In genomic region chr16:85801971-85802811, GRCm38 (mm10) we compare ENCODE assay signal across 8 mouse cellular contexts. TPM values are rescaled to one million over a fixed set of nuclear protein-coding genes. Genes with fewer than 3 reads are reported as not detected.
DNase-seq lines count a peak whose midpoint lies in the region; ATAC-seq and TF ChIP-seq lines count a peak whose summit lies in the region.

No protein-coding gene starts in this region.

- no peaks in the 10 kb centered on the region for H3K27me3 ChIP-seq in embryonic facial prominence, embryonic 13.5 days
- no peaks in the 10 kb centered on the region for H3K27me3 ChIP-seq in heart, embryonic 15.5 days
- no peaks in the 10 kb centered on the region for H3K27me3 ChIP-seq in lung, postnatal 0 days (replicated peaks; ENCODE audit: insufficient read depth, low read length)

- peaks cover 21% of the 10 kb centered on the region for H3K4me1 ChIP-seq in embryonic facial prominence, embryonic 13.5 days
- peaks cover 33% of the 10 kb centered on the region for H3K4me1 ChIP-seq in heart, embryonic 15.5 days (replicated peaks)
- peaks cover 3% of the 10 kb centered on the region; the same call in 1 of the 2 replicates for H3K4me1 ChIP-seq in lung, postnatal 0 days (ENCODE audit: insufficient read depth, low read depth, low read length)

- peak overlapping the region; percentile 92 for H3K9ac ChIP-seq in embryonic facial prominence, embryonic 13.5 days
- peak overlapping the region; percentile 90 for H3K9ac ChIP-seq in heart, embryonic 15.5 days
- H3K9ac ChIP-seq in lung, postnatal 0 days (replicated peaks; ENCODE audit: low read depth), result peak overlapping the region; percentile 89

- peak; percentile 31 for TF ChIP-seq CTCF in lung, postnatal 0 days (IDR thresholded peaks at IDR 0.05)

- peak overlapping the region; percentile 94 for H3K27ac ChIP-seq in embryonic facial prominence, embryonic 13.5 days
- H3K27ac ChIP-seq in heart, embryonic 15.5 days, result peak overlapping the region; percentile 98
- peak overlapping the region; percentile 90 for H3K27ac ChIP-seq in lung, postnatal 0 days (ENCODE audit: low read length)

- TF ChIP-seq EP300 in lung, postnatal 0 days (IDR thresholded peaks at IDR 0.05), result no peak

- no peak for ATAC-seq in embryonic facial prominence, embryonic 13.5 days (ENCODE audit: insufficient number of reproducible peaks, insufficient read depth, low FRiP score, low TSS enrichment, low read depth)
- no peak for ATAC-seq in heart, embryonic 15.5 days (replicated peaks; ENCODE audit: insufficient number of reproducible peaks, insufficient read depth, low FRiP score, low read depth)
- no peak for ATAC-seq in lung, postnatal 0 days
- no peak for ATAC-seq in monocyte, adult 5-6 weeks (replicated peaks; ENCODE audit: insufficient number of reproducible peaks, low FRiP score, low TSS enrichment, poor library complexity, severe bottlenecking)

- H3K4me2 ChIP-seq in embryonic facial prominence, embryonic 13.5 days, result peak overlapping the region; percentile 90
- peak overlapping the region; percentile 86 for H3K4me2 ChIP-seq in heart, embryonic 15.5 days
- H3K4me2 ChIP-seq in lung, postnatal 0 days (replicated peaks; ENCODE audit: low read depth, low read length), result peak overlapping the region; percentile 78

- WGBS in embryonic facial prominence, embryonic 13.5 days, result under 1% methylated on average over 67 of the region's 67 CpGs
- under 1% methylated on average over 67 of the region's 67 CpGs for WGBS in heart, embryonic 15.5 days
- WGBS in lung, postnatal 0 days, result under 1% methylated on average over 66 of the region's 67 CpGs

- H3K4me3 ChIP-seq in embryonic facial prominence, embryonic 13.5 days, result peak overlapping the region; percentile 81
- H3K4me3 ChIP-seq in heart, embryonic 15.5 days, result peak overlapping the region; percentile 86
- peak overlapping the region; percentile 80 for H3K4me3 ChIP-seq in lung, postnatal 0 days (ENCODE audit: low read depth, low read length)

- peak; percentile 12 for DNase-seq in thymus, postnatal 4 days
- no peak for DNase-seq in thymus, adult 18-20 months
- DNase-seq in kidney, postnatal 10 days, result peak; percentile 72
- peak; percentile 46 for DNase-seq in lung, postnatal 0 days (ENCODE audit: low spot score)
- peak; percentile 10 to 31 for DNase-seq in right cerebral cortex, adult 2 months (ENCODE audit: low spot score in 2 of 2)

- H3K36me3 ChIP-seq in embryonic facial prominence, embryonic 13.5 days, result peaks cover 25% of the 10 kb centered on the region
- peaks cover 30% of the 10 kb centered on the region for H3K36me3 ChIP-seq in heart, embryonic 15.5 days
- H3K36me3 ChIP-seq in lung, postnatal 0 days (ENCODE audit: insufficient read depth, low read length), result peaks cover 14% of the 10 kb centered on the region

- no peaks in the 10 kb centered on the region for H3K9me3 ChIP-seq in embryonic facial prominence, embryonic 13.5 days
- no peaks in the 10 kb centered on the region for H3K9me3 ChIP-seq in heart, embryonic 15.5 days (replicated peaks)
- H3K9me3 ChIP-seq in lung, postnatal 0 days (ENCODE audit: low read length), result no peaks in the 10 kb centered on the region

RNA-seq across cellular contexts. Expression of gene Adamts1, which starts 0.7 kb away (rescaled TPM):
- 32.0 and 32.4 TPM in 2 replicates for polyA plus RNA-seq in embryonic facial prominence, embryonic 13.5 days (2015; fragmentation: Nextera tagmentation; extraction: Ambion mirVana)
- polyA plus RNA-seq in heart, embryonic 15.5 days (2015; fragmentation: Nextera tagmentation; extraction: Ambion mirVana), result 40.2 and 50.6 TPM in 2 replicates
- polyA plus RNA-seq in lung, postnatal 0 days (2015; fragmentation: Nextera tagmentation; extraction: Ambion mirVana), result 59.1 and 59.7 TPM in 2 replicates
- 0.43 TPM in 1 of 3 replicates, not detected in the others for total RNA-seq in monocyte, adult 5-6 weeks (2017)

Comparison
In these comparisons a context has a peak if more than half of its experiments do, and no peak if none do; other contexts are left out.
1. DNase-seq: peak in thymus, postnatal 4 days (single experiment), kidney, postnatal 10 days (single experiment), lung, postnatal 0 days (single experiment) and right cerebral cortex, adult 2 months (2 of 2); none in thymus, adult 18-20 months (0 of 2).
2. Peak in every context shown above with its lines, with median percentiles within 50 percentile points of each other: H3K27ac ChIP-seq, H3K4me2 ChIP-seq, H3K4me3 ChIP-seq and H3K9ac ChIP-seq.